Mouse (Mus musculus) hindbrain, embryonic 15.5 days (tissue): ENCODE data around the gene Ube2c. TPM values are rescaled to one million over a fixed set of nuclear protein-coding genes. Genes with fewer than 3 reads are reported as not detected.

ENCODE experiments used
- polyA plus RNA-seq: library from polyadenylated mRNA; unstranded; fragments of >200 nt; fragmentation: Nextera tagmentation; extraction: Ambion mirVana; gene quantifications from 2 replicates; pipeline ENCODE4 v1.2.1, GENCODE M21; 2015

Ube2c gene
- polyA plus RNA-seq, 1 experiment from 2014 or later, result 78.0 TPM

Other genes starting within 250 kb of the Ube2c start
- 1.1 and 4.4 TPM in 2 replicates for gene Wfdc2, start 207.5 kb upstream of the Ube2c start, polyA plus RNA-seq
- not detected in 2 replicates for gene Spint3, start 196.4 kb upstream of the Ube2c start, polyA plus RNA-seq
- gene Wfdc6a, start 184.5 kb upstream of the Ube2c start, polyA plus RNA-seq, result not detected in 2 replicates
- 0.21 TPM in 1 of 2 replicates, not detected in the other for gene Eppin, start 176.3 kb upstream of the Ube2c start, polyA plus RNA-seq
- gene Wfdc6b, start 156.4 kb upstream of the Ube2c start, polyA plus RNA-seq, result not detected in 2 replicates
- gene Wfdc8, start 156.3 kb upstream of the Ube2c start, polyA plus RNA-seq, result not detected in 2 replicates
- not detected in 2 replicates for gene Wfdc16, start 131.1 kb upstream of the Ube2c start, polyA plus RNA-seq
- gene Wfdc10, start 113.9 kb upstream of the Ube2c start, polyA plus RNA-seq, result not detected in 2 replicates
- not detected in 2 replicates for gene Wfdc9, start 113.3 kb upstream of the Ube2c start, polyA plus RNA-seq
- not detected in 2 replicates for gene Wfdc11, start 95.8 kb upstream of the Ube2c start, polyA plus RNA-seq
- not detected in 2 replicates for gene Wfdc13, start 84.8 kb upstream of the Ube2c start, polyA plus RNA-seq
- gene Spint4, start 71.4 kb upstream of the Ube2c start, polyA plus RNA-seq, result not detected in 2 replicates
- not detected in 2 replicates for gene Spint5, start 54.6 kb upstream of the Ube2c start, polyA plus RNA-seq
- gene Wfdc3, start 24.0 kb upstream of the Ube2c start, polyA plus RNA-seq, result 1.6 and 1.7 TPM in 2 replicates
- gene Dnttip1, start 23.9 kb upstream of the Ube2c start, polyA plus RNA-seq, result 54.6 and 57.6 TPM in 2 replicates
- gene Tnnc2, start 10.1 kb downstream of the Ube2c start, polyA plus RNA-seq, result 0.97 and 2.4 TPM in 2 replicates
- 39.6 and 44.8 TPM in 2 replicates for gene Snx21, start 15.9 kb downstream of the Ube2c start, polyA plus RNA-seq
- 21.4 and 21.5 TPM in 2 replicates for gene Acot8, start 35.0 kb downstream of the Ube2c start, polyA plus RNA-seq
- gene Zswim3, start 35.2 kb downstream of the Ube2c start, polyA plus RNA-seq, result 16.8 TPM in 2 replicates
- gene Zswim1, start 52.8 kb downstream of the Ube2c start, polyA plus RNA-seq, result 24.9 and 29.2 TPM in 2 replicates
- gene Spata25, start 58.6 kb downstream of the Ube2c start, polyA plus RNA-seq, result 0.34 TPM in 1 of 2 replicates, not detected in the other
- gene Ctsa, start 63.0 kb downstream of the Ube2c start, polyA plus RNA-seq, result 97.0 and 105 TPM in 2 replicates
- 6.3 and 7.9 TPM in 2 replicates for gene Neurl2, start 63.6 kb downstream of the Ube2c start, polyA plus RNA-seq
- gene Pltp, start 87.8 kb downstream of the Ube2c start, polyA plus RNA-seq, result 123 and 129 TPM in 2 replicates
- gene Pcif1, start 109.4 kb downstream of the Ube2c start, polyA plus RNA-seq, result 78.5 and 81.7 TPM in 2 replicates
- 13.7 and 18.3 TPM in 2 replicates for gene Zfp335, start 141.9 kb downstream of the Ube2c start, polyA plus RNA-seq
- gene Mmp9, start 170.9 kb downstream of the Ube2c start, polyA plus RNA-seq, result 27.0 and 37.2 TPM in 2 replicates
- 55.2 and 60.5 TPM in 2 replicates for gene Slc12a5, start 190.9 kb downstream of the Ube2c start, polyA plus RNA-seq